16 mouse cellular contexts compared by ENCODE assay signal in genomic region chr12:102201516-102201915, GRCm38 (mm10).
DNase-seq lines count a peak whose midpoint lies in the region; ATAC-seq and TF ChIP-seq lines count a peak whose summit lies in the region.
"Had no signal": no experiment of that assay in that cellular context is flagged by ENCODE, and none has a peak within 500 bp of the region (broad histone marks: within the 10 kb centered on the region; RNA-seq: fewer than 3 reads in every experiment).

No protein-coding gene starts in this region.

- WGBS in forebrain, embryonic 12.5 days, result 37% methylated on average over 4 of the region's 4 CpGs
- WGBS in forebrain, embryonic 11.5 days, result 59% methylated on average over 4 of the region's 4 CpGs
- WGBS in lung, embryonic 14.5 days, result 74% methylated on average over 4 of the region's 4 CpGs
- WGBS in hindbrain, postnatal 0 days, result 43% methylated on average over 4 of the region's 4 CpGs

- H3K27ac ChIP-seq in forebrain, embryonic 12.5 days, result 0 out of 2 replicates have a peak overlapping the region, but pooled peaks have one; percentile 53
- no peak overlapping the region; the same call in 1 of the 2 replicates for H3K27ac ChIP-seq in forebrain, embryonic 11.5 days (ENCODE audit: low read depth, low read length)
- no peak overlapping the region for H3K27ac ChIP-seq in lung, embryonic 14.5 days (ENCODE audit: low read depth)
- H3K27ac ChIP-seq in hindbrain, postnatal 0 days, result no peak overlapping the region
- H3K27ac ChIP-seq: liver, embryonic 12.5 days had no signal

- H3K9ac ChIP-seq in forebrain, embryonic 12.5 days, result no peak overlapping the region
- H3K9ac ChIP-seq in forebrain, embryonic 11.5 days (ENCODE audit: low read length), result no peak overlapping the region
- H3K9ac ChIP-seq in lung, embryonic 14.5 days, result no peak overlapping the region
- no peak overlapping the region for H3K9ac ChIP-seq in hindbrain, postnatal 0 days (replicated peaks; ENCODE audit: low read length)
- H3K9ac ChIP-seq: liver, embryonic 12.5 days had no signal

- H3K9me3 ChIP-seq in forebrain, embryonic 12.5 days, result no peaks in the 10 kb centered on the region
- H3K9me3 ChIP-seq in forebrain, embryonic 11.5 days (ENCODE audit: control insufficient read depth, low read length), result no peaks in the 10 kb centered on the region
- H3K9me3 ChIP-seq in lung, embryonic 14.5 days (ENCODE audit: low read depth, low read length), result no peaks in the 10 kb centered on the region
- no peaks in the 10 kb centered on the region for H3K9me3 ChIP-seq in hindbrain, postnatal 0 days (ENCODE audit: low read length)
- H3K9me3 ChIP-seq: liver, embryonic 12.5 days had no signal

- H3K27me3 ChIP-seq in forebrain, embryonic 12.5 days, result no peaks in the 10 kb centered on the region
- H3K27me3 ChIP-seq in forebrain, embryonic 11.5 days (ENCODE audit: control insufficient read depth, insufficient read depth, low read length), result no peaks in the 10 kb centered on the region
- H3K27me3 ChIP-seq in lung, embryonic 14.5 days (ENCODE audit: insufficient read depth, low read length), result no peaks in the 10 kb centered on the region
- no peaks in the 10 kb centered on the region for H3K27me3 ChIP-seq in hindbrain, postnatal 0 days (ENCODE audit: insufficient read depth, low read length)
- H3K27me3 ChIP-seq: liver, embryonic 12.5 days had no signal

- no peak for TF ChIP-seq CTCF in lung, embryonic 14.5 days (IDR thresholded peaks at IDR 0.05; ENCODE audit: low read depth)
- TF ChIP-seq CTCF in hindbrain, postnatal 0 days (IDR thresholded peaks at IDR 0.05; ENCODE audit: low read depth), result no peak

- DNase-seq in forebrain, embryonic 11.5 days (ENCODE audit: low spot score), result no peak
- peak; percentile 11 for DNase-seq in lung, embryonic 14.5 days
- no peak for DNase-seq in lung, postnatal 10 days
- DNase-seq in hindbrain, postnatal 0 days (ENCODE audit: low spot score), result peak; percentile 50
- DNase-seq in retina, postnatal 7 days (ENCODE audit: low read depth, low spot score), result peak; percentile 46
- no peak for DNase-seq in kidney, adult 18-20 months
- DNase-seq: adrenal gland, postnatal 25 days; cerebellum, adult 11-12 months; heart, adult 18-20 months; heart, postnatal 14 days; kidney, adult 11 months; lung, postnatal 36 days had no signal

- H3K4me3 ChIP-seq in forebrain, embryonic 12.5 days (replicated peaks), result no peak overlapping the region
- no peak overlapping the region for H3K4me3 ChIP-seq in forebrain, embryonic 11.5 days (ENCODE audit: low read depth, low read length)
- no peak overlapping the region for H3K4me3 ChIP-seq in lung, embryonic 14.5 days (ENCODE audit: low read depth, low read length)
- no peak overlapping the region for H3K4me3 ChIP-seq in hindbrain, postnatal 0 days (ENCODE audit: low read length)
- H3K4me3 ChIP-seq: liver, embryonic 12.5 days; myocyte had no signal

- no peak overlapping the region for H3K4me2 ChIP-seq in forebrain, embryonic 12.5 days
- no peak overlapping the region for H3K4me2 ChIP-seq in forebrain, embryonic 11.5 days (ENCODE audit: low read depth, low read length, severe bottlenecking)
- H3K4me2 ChIP-seq in lung, embryonic 14.5 days, result no peak overlapping the region
- no peak overlapping the region for H3K4me2 ChIP-seq in hindbrain, postnatal 0 days (ENCODE audit: low read depth, low read length)
- H3K4me2 ChIP-seq: liver, embryonic 12.5 days had no signal

- peak; percentile 74; the same call in 1 of the 2 replicates for ATAC-seq in forebrain, embryonic 12.5 days (ENCODE audit: low FRiP score)
- no peak for ATAC-seq in forebrain, embryonic 11.5 days (replicated peaks; ENCODE audit: low FRiP score)
- ATAC-seq in lung, embryonic 14.5 days (ENCODE audit: insufficient read depth), result no peak
- ATAC-seq in hindbrain, postnatal 0 days, result peak; percentile 39; the same call in 1 of the 2 replicates
- ATAC-seq in megakaryocyte progenitor cell, adult 5-6 weeks (replicated peaks; ENCODE audit: poor library complexity), result no peak
- ATAC-seq: liver, embryonic 12.5 days had no signal

- peaks cover 31% of the 10 kb centered on the region for H3K4me1 ChIP-seq in forebrain, embryonic 12.5 days
- 0 out of 2 replicates have a peak, but pooled peaks cover 3% of the 10 kb centered on the region for H3K4me1 ChIP-seq in forebrain, embryonic 11.5 days (replicated peaks; ENCODE audit: control insufficient read depth, insufficient read depth, low read length)
- H3K4me1 ChIP-seq in lung, embryonic 14.5 days (ENCODE audit: insufficient read depth), result no peaks in the 10 kb centered on the region
- peaks cover 11% of the 10 kb centered on the region; the same call in 1 of the 2 replicates for H3K4me1 ChIP-seq in hindbrain, postnatal 0 days (ENCODE audit: insufficient read depth, low read length)
- H3K4me1 ChIP-seq: liver, embryonic 12.5 days had no signal

- H3K36me3 ChIP-seq in forebrain, embryonic 12.5 days (replicated peaks), result no peaks in the 10 kb centered on the region
- H3K36me3 ChIP-seq in forebrain, embryonic 11.5 days (ENCODE audit: control insufficient read depth, insufficient read depth, low read length), result no peaks in the 10 kb centered on the region
- H3K36me3 ChIP-seq in lung, embryonic 14.5 days (ENCODE audit: insufficient read depth), result no peaks in the 10 kb centered on the region
- no peaks in the 10 kb centered on the region for H3K36me3 ChIP-seq in hindbrain, postnatal 0 days (ENCODE audit: insufficient read depth, low read length)
- H3K36me3 ChIP-seq: liver, embryonic 12.5 days had no signal

Comparison
In these comparisons a context has a peak if more than half of its experiments do, and no peak if none do; other contexts are left out.
1. ATAC-seq: peak in forebrain, embryonic 12.5 days (single experiment) and hindbrain, postnatal 0 days (single experiment); none in forebrain, embryonic 11.5 days (single experiment), lung, embryonic 14.5 days (single experiment) and megakaryocyte progenitor cell, adult 5-6 weeks (single experiment).
2. DNase-seq: peak in lung, embryonic 14.5 days (single experiment), hindbrain, postnatal 0 days (single experiment) and retina, postnatal 7 days (single experiment); none in forebrain, embryonic 11.5 days (single experiment), lung, postnatal 10 days (single experiment) and kidney, adult 18-20 months (single experiment).